Mouse (Mus musculus): ENCODE results near the gene Nek1. TPM values are rescaled to one million over a fixed set of nuclear protein-coding genes. Genes with fewer than 3 reads are reported as not detected.

Gene Nek1
- 26.0 and 29.1 TPM in 2 replicates for polyA plus RNA-seq (2015; fragmentation: Nextera tagmentation; extraction: Ambion mirVana)

DNA sequence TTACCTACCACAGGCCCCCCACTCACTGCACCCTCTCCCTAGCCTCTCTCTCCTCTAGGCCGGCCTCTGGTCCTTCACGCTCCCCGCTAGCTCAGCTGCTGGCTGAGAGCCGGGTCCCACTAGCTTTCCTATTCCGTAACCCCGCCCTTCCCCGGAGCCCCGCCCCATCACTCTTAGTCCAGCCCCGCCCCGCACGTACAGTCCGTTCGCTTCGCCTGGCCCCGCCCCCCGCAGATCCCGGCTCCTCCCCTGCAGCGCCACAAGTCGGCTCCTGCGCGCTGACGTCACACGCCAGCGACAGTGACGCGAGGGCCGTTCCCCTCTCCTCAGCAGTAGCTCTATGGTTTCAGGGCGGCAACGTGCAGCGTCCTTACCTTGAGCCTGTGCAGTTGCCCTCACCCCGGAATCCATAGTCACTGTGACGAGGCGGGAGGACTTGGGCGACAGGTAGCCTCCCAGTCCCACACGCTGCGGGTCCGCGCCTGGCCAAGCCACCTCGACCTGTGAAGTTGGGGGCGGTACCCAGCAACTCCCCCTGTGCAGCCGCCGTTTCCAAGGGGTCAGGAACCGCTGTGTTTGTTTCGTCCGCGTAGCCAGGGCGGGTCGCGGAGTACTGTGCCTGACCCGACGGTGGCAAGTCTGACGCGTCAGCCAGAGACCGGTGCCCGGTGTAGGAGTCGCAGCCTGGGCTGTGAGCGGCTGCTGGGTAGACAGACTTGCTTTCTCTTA is at the start of gene Nek1:
Nek1 (plus strand) TSS at position 286 of the 729 bp plus-strand sequence.
- Histone ChIP-seq H3K9ac (peak within 1 kb of the TSS; percentile 86), H3K4me2 (peak within 1 kb of the TSS; percentile 90), H3K9me3 (no peaks in the 10 kb centered on the region), H3K4me1 (replicated peaks) (peaks cover 22% of the 10 kb centered on the region), H3K36me3 (no peaks in the 10 kb centered on the region), H3K27ac (replicated peaks) (peak within 1 kb of the TSS; percentile 92), H3K27me3 (no peaks in the 10 kb centered on the region), H3K4me3 (peak within 1 kb of the TSS; percentile 96)
- 0% methylated on average over 57 of the region's 57 CpGs for WGBS
- peak; percentile 97 for ATAC-seq (ENCODE audit: low FRiP score, low read depth)

- Histone ChIP-seq H3K4me1 (replicated peaks) (peaks cover 12% of the 10 kb centered on the region), H3K36me3 (no peaks in the 10 kb centered on the region), H3K9me3 (no peaks in the 10 kb centered on the region), H3K9ac (no peak overlapping the region), H3K27ac (replicated peaks) (no peak overlapping the region), H3K4me3 (no peak overlapping the region), H3K4me2 (no peak overlapping the region), H3K27me3 (no peaks in the 10 kb centered on the region)
- ATAC-seq (ENCODE audit: low FRiP score, low read depth) = no peak
These were observed 45.5 kb upstream of the Nek1 start for GRCm38 (mm10) chr8:60947503-60947902.

- Histone ChIP-seq H3K27me3 (no peaks in the 10 kb centered on the region), H3K9me3 (no peaks in the 10 kb centered on the region), H3K9ac (no peak overlapping the region), H3K4me3 (no peak overlapping the region), H3K4me2 (no peak overlapping the region), H3K4me1 (replicated peaks) (peaks cover 17% of the 10 kb centered on the region), H3K36me3 (no peaks in the 10 kb centered on the region), H3K27ac (replicated peaks) (no peak overlapping the region)
- 87% methylated on average over 4 of the region's 4 CpGs for WGBS
- ATAC-seq (ENCODE audit: low FRiP score, low read depth) = no peak
These were observed 43.1 kb upstream of the Nek1 start for GRCm38 (mm10) chr8:60949859-60950258.

DNA sequence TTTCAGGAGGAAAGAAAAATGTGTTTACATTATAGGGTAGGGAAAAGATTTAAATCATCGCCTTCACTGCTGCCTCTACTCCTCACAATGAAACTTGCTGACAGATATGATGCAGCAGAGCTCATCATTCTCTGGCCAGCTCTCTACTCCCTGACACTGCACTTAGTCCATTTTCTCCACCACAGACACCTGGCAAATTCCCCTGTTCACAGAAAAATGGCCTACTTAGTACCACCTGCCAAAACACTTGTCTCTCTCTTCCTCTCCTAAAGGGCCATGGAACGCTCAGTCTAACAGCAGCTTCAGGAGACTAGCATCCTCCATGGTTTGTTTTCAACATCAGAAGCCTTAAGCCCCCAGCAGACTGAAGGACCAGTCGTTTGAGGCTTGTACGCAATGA is 41.7 kb upstream of the Nek1 start:
- Histone ChIP-seq H3K27ac (replicated peaks) (no peak overlapping the region), H3K9me3 (no peaks in the 10 kb centered on the region), H3K4me2 (peak overlapping the region; percentile 1; the same call in 1 of the 2 replicates), H3K4me1 (replicated peaks) (peaks cover 17% of the 10 kb centered on the region), H3K4me3 (no peak overlapping the region), H3K27me3 (no peaks in the 10 kb centered on the region), H3K36me3 (no peaks in the 10 kb centered on the region), H3K9ac (no peak overlapping the region)
- no peak for ATAC-seq (ENCODE audit: low FRiP score, low read depth)
- 73% methylated on average over 4 of the region's 4 CpGs for WGBS

GRCm38 (mm10) chr8:60951757-60952156 is 41.2 kb upstream of the Nek1 start:
- H3K27ac ChIP-seq (replicated peaks) = no peak overlapping the region
- no peak overlapping the region for H3K9ac ChIP-seq
- H3K4me3 ChIP-seq = no peak overlapping the region
- H3K9me3 ChIP-seq = no peaks in the 10 kb centered on the region
- no peak for ATAC-seq (ENCODE audit: low FRiP score, low read depth)
- H3K27me3 ChIP-seq = no peaks in the 10 kb centered on the region
- WGBS = 95% methylated on average over 1 of the region's 1 CpGs
- H3K36me3 ChIP-seq = no peaks in the 10 kb centered on the region
- H3K4me2 ChIP-seq = no peak overlapping the region
- peaks cover 17% of the 10 kb centered on the region for H3K4me1 ChIP-seq (replicated peaks)

- no peak for ATAC-seq (ENCODE audit: low FRiP score, low read depth)
- Histone ChIP-seq H3K27me3 (no peaks in the 10 kb centered on the region), H3K4me1 (replicated peaks) (peaks cover 17% of the 10 kb centered on the region), H3K27ac (replicated peaks) (no peak overlapping the region), H3K36me3 (no peaks in the 10 kb centered on the region), H3K9me3 (no peaks in the 10 kb centered on the region), H3K4me2 (peak overlapping the region; percentile 44), H3K4me3 (peak overlapping the region; percentile 15), H3K9ac (no peak overlapping the region)
- WGBS = 60% methylated on average over 5 of the region's 5 CpGs
These were observed 40.2 kb upstream of the Nek1 start for GRCm38 (mm10) chr8:60952803-60953202.

GRCm38 (mm10) chr8:60954281-60955014 is 38.5 kb upstream of the Nek1 start:
- peak overlapping the region; percentile 42 for H3K4me3 ChIP-seq
- H3K36me3 ChIP-seq = no peaks in the 10 kb centered on the region
- peak overlapping the region; percentile 87 for H3K27ac ChIP-seq (replicated peaks)
- H3K27me3 ChIP-seq = no peaks in the 10 kb centered on the region
- no peaks in the 10 kb centered on the region for H3K9me3 ChIP-seq
- peak overlapping the region; percentile 44 for H3K9ac ChIP-seq
- ATAC-seq (ENCODE audit: low FRiP score, low read depth) = peak; percentile 98
- WGBS = under 1% methylated on average over 15 of the region's 15 CpGs
- peaks cover 17% of the 10 kb centered on the region for H3K4me1 ChIP-seq (replicated peaks)
- peak overlapping the region; percentile 52 for H3K4me2 ChIP-seq

DNA sequence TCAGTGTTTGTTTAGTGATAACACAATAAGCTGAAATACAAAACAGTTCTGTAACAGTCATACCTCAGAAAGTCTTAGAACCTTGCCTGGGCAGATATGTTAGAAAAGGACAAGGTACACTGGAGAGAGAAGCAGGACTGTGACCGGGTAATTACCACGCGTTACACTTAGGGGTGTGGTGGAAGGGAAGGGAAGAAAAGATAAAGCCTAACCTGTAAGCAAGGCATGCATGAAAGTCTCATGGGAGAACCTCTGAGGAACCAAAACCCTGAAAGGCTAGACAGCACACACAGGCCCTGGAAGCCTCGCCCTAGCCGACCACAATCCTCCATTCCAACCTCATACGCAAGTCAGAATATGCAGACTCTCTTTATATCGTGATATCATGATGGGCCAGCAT is 36.1 kb upstream of the Nek1 start:
- H3K27me3 ChIP-seq = no peaks in the 10 kb centered on the region
- WGBS = 92% methylated on average over 7 of the region's 7 CpGs
- no peaks in the 10 kb centered on the region for H3K9me3 ChIP-seq
- peaks cover 8% of the 10 kb centered on the region for H3K4me1 ChIP-seq (replicated peaks)
- no peak for ATAC-seq (ENCODE audit: low FRiP score, low read depth)
- H3K27ac ChIP-seq (replicated peaks) = no peak overlapping the region
- no peak overlapping the region for H3K9ac ChIP-seq
- no peak overlapping the region for H3K4me3 ChIP-seq
- no peaks in the 10 kb centered on the region for H3K36me3 ChIP-seq
- H3K4me2 ChIP-seq = no peak overlapping the region

DNA sequence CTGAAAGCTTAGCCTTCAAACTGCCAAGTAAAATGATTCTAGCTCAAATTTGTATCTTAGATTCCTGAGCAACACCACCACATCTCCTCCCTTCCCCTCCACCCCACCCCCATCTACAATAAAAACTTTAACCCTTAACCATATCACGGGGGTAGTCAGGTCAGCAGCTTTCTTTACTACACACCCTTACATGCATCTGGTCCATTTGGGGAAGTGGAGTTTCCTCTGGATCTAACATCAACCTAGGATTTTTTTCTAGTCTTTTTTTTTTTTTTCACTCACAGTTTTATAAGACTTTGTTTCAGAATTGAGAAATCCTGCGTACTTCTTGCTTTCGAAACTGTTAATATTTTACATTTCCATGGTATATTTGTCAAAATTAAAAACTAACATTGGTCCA is 30.2 kb upstream of the Nek1 start:
- ATAC-seq (ENCODE audit: low FRiP score, low read depth) = no peak
- 89% methylated on average over 3 of the region's 3 CpGs for WGBS

DNA sequence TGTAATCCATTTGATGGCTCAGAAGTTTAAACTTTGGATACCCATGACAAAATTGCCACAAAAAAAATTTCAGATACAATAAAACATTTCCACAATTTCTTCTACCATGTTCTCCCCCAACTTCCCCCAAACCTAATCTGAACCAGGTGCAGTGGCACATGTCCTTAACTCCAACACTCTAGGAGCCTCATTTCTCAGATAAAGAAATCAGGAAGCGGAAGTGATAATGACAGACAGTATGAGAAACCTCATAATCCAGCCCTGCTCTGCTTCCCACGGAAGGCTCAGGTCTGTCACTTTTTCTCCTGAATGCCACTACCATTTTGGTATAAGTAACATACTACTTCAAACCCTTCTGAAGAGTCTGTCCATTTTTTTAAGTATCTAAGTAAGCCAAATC is 29.1 kb upstream of the Nek1 start:
- Histone ChIP-seq H3K9me3 (no peaks in the 10 kb centered on the region), H3K4me1 (replicated peaks) (no peaks in the 10 kb centered on the region), H3K9ac (no peak overlapping the region), H3K27me3 (no peaks in the 10 kb centered on the region), H3K4me2 (no peak overlapping the region), H3K27ac (replicated peaks) (no peak overlapping the region), H3K36me3 (no peaks in the 10 kb centered on the region), H3K4me3 (no peak overlapping the region)
- ATAC-seq (ENCODE audit: low FRiP score, low read depth) = no peak
- WGBS = 73% methylated on average over 2 of the region's 2 CpGs

More for the DNA sequence above, 30.2 kb upstream of the Nek1 start:
- Histone ChIP-seq H3K9me3 (no peaks in the 10 kb centered on the region), H3K4me3 (no peak overlapping the region), H3K27me3 (no peaks in the 10 kb centered on the region), H3K9ac (no peak overlapping the region), H3K27ac (replicated peaks) (no peak overlapping the region), H3K4me1 (replicated peaks) (no peaks in the 10 kb centered on the region), H3K36me3 (no peaks in the 10 kb centered on the region), H3K4me2 (no peak overlapping the region)

- H3K9me3 ChIP-seq = no peaks in the 10 kb centered on the region
- H3K4me3 ChIP-seq = no peak overlapping the region
- no peaks in the 10 kb centered on the region for H3K27me3 ChIP-seq
- H3K9ac ChIP-seq = no peak overlapping the region
- no peak overlapping the region for H3K4me2 ChIP-seq
- H3K4me1 ChIP-seq (replicated peaks) = no peaks in the 10 kb centered on the region
- 84% methylated on average over 4 of the region's 4 CpGs for WGBS
- no peak overlapping the region for H3K27ac ChIP-seq (replicated peaks)
- no peaks in the 10 kb centered on the region for H3K36me3 ChIP-seq
- no peak for ATAC-seq (ENCODE audit: low FRiP score, low read depth)
These were observed 28.5 kb upstream of the Nek1 start for GRCm38 (mm10) chr8:60964518-60964917.

- WGBS = 74% methylated on average over 6 of the region's 6 CpGs
- Histone ChIP-seq H3K36me3 (no peaks in the 10 kb centered on the region), H3K4me3 (no peak overlapping the region), H3K4me2 (no peak overlapping the region), H3K27ac (replicated peaks) (no peak overlapping the region), H3K4me1 (replicated peaks) (no peaks in the 10 kb centered on the region), H3K9me3 (no peaks in the 10 kb centered on the region), H3K27me3 (no peaks in the 10 kb centered on the region), H3K9ac (no peak overlapping the region)
- ATAC-seq (ENCODE audit: low FRiP score, low read depth) = no peak
These were observed 27.7 kb upstream of the Nek1 start for GRCm38 (mm10) chr8:60965306-60965705.

Measured in hindbrain, embryonic 15.5 days (tissue).